Mouse (Mus musculus) spleen, postnatal 4 days (tissue): Measurements from ENCODE around the gene Alkbh7.
A peak's percentile ranks its signal among the peaks of the same experiment; 100 is the strongest.

Experiments
- DNase-seq, 2 experiments: peaks; one replicate each; pipeline ENCODE4 v3.0.0; 2022; ENCODE audit warnings: low spot score in 2 of 2

The Alkbh7 gene

GRCm38 (mm10) chr17:56997029-56997667 is at the start of gene Alkbh7:
Gene Alkbh7 (plus strand): TSS chr17:56997339.
- DNase-seq, result peak; percentile 94 to 95

- peak; percentile 62 to 84 for DNase-seq
Measured at GRCm38 (mm10) chr17:56950915-56951314, 46.2 kb upstream of the Alkbh7 start.

GRCm38 (mm10) chr17:56952639-56953038 is 44.5 kb upstream of the Alkbh7 start:
- DNase-seq, result no peak

- no peak for DNase-seq
Measured at GRCm38 (mm10) chr17:56954871-56955270, 42.3 kb upstream of the Alkbh7 start.

- DNase-seq, result peak; percentile 75 to 83
Measured at GRCm38 (mm10) chr17:56957763-56958429, 39.2 kb upstream of the Alkbh7 start.

GRCm38 (mm10) chr17:56958667-56959066 is 38.5 kb upstream of the Alkbh7 start:
- no peak for DNase-seq

- no peak for DNase-seq
Measured at GRCm38 (mm10) chr17:56961880-56962279, 35.3 kb upstream of the Alkbh7 start.

- DNase-seq, result no peak
Measured at GRCm38 (mm10) chr17:56962642-56963405, 34.3 kb upstream of the Alkbh7 start.

GRCm38 (mm10) chr17:56963646-56964045 is 33.5 kb upstream of the Alkbh7 start:
- DNase-seq, result no peak

- DNase-seq, result no peak
Measured at GRCm38 (mm10) chr17:56969321-56969720, 27.8 kb upstream of the Alkbh7 start.

- no peak for DNase-seq
Measured at GRCm38 (mm10) chr17:56970081-56970480, 27.1 kb upstream of the Alkbh7 start.

- no peak for DNase-seq
Measured at GRCm38 (mm10) chr17:56973956-56974707, 23.0 kb upstream of the Alkbh7 start.

GRCm38 (mm10) chr17:56974708-56975240 is 22.4 kb upstream of the Alkbh7 start:
- DNase-seq, result no peak

- DNase-seq, result no peak
Measured at GRCm38 (mm10) chr17:56975391-56975790, 21.7 kb upstream of the Alkbh7 start.

GRCm38 (mm10) chr17:56976531-56977390 is 20.4 kb upstream of the Alkbh7 start:
- DNase-seq, result no peak

- no peak for DNase-seq
Measured at GRCm38 (mm10) chr17:56979524-56979923, 17.6 kb upstream of the Alkbh7 start.

GRCm38 (mm10) chr17:56981049-56981448 is 16.1 kb upstream of the Alkbh7 start:
- DNase-seq, result no peak

GRCm38 (mm10) chr17:56982013-56982412 is 15.1 kb upstream of the Alkbh7 start, which contains the start of gene Acer1:
Gene Acer1 (minus strand): TSS chr17:56982126.
- DNase-seq, result no peak

- DNase-seq, result no peak
Measured at GRCm38 (mm10) chr17:56984886-56985285, 12.3 kb upstream of the Alkbh7 start.

GRCm38 (mm10) chr17:56985656-56986055 is 11.5 kb upstream of the Alkbh7 start:
- no peak for DNase-seq
